Mouse (Mus musculus): ENCODE results near the gene Prl3d2. TPM values are rescaled to one million over a fixed set of nuclear protein-coding genes. Genes with fewer than 3 reads are reported as not detected.
"Not testable (repeated sequence)": the region's sequence is repeated elsewhere in the genome, so short reads cannot be mapped to it uniquely, and the experiment has no call there.

The Prl3d2 gene
- not detected for total RNA-seq (2022)

DNA sequence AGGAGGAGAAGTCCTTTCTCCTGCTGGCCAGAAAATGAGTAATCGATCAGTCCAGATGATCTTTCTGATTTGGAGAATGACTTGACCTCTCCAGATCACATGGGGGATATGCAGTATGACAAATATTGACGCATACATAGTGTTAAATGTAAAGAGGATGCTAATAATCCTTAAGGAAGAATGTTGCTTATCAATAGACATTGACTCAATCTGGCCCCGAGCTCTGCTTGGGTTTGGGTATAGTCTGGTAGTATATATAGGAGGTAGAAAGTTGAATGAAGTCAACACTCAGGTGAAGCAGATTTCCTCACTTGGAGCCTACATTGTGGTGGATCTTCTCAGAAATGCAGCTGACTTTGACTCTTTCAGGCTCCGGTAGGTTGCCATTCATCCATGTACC is at the start of gene Prl3d2:
TSS of gene Prl3d2 (plus strand) at position 301 of the 400 bp plus-strand sequence.
- DNase-seq (ENCODE audit: low spot score in 2 of 2), result not testable (repeated sequence)

DNA sequence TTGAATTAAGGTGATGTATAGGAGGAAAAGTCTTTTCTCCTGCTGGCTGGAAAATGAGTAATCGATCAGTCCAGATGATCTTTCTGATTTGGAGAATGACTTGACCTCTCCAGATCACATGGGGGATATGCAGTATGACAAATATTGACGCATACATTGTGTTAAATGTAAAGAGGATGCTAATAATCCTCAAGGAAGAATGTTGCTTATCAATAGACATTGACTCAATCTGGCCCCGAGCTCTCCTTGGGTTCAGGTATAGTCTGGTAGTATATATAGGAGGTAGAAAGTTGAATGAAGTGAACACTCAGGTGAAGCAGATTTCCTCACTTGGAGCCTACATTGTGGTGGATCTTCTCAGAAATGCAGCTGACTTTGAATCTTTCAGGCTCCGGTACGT is 27.6 kb upstream of the Prl3d2 start, which contains the start of gene Prl3d1:
TSS of gene Prl3d1 (plus strand) at position 301 of the 400 bp plus-strand sequence.
- DNase-seq (ENCODE audit: low spot score in 2 of 2), result not testable (repeated sequence)

DNA sequence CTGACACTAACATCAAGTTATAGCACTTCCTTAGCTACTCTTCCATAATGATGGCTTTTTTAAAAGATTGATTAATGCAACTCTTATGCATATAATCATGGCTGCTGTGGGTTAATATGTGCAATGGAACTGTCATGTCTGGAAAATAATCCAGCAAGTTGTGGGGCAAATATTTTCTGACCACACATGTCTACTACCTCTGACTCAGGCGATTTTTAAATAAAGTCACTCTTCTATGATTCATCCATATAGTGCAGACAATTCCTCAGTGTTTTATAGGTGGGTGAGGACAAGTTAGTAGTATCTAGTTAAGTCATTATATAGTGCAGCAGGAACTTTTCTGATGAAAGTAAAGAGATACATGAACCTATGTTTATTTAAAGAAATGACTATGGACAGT is 26.8 kb downstream of the Prl3d2 start:
- DNase-seq (ENCODE audit: low spot score in 2 of 2), result no peak

DNA sequence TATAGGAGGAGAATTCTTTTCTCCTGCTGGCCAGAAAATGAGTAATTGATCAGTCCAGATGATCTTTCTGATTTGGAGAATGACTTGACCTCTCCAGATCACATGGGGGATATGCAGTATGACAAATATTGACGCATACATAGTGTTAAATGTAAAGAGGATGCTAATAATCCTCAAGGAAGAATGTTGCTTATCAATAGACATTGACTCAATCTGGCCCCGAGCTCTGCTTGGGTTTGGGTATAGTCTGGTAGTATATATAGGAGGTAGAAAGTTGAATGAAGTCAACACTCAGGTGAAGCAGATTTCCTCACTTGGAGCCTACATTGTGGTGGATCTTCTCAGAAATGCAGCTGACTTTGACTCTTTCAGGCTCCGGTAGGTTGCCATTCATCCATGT is 35.0 kb downstream of the Prl3d2 start, which contains the start of gene Prl3d3:
TSS of gene Prl3d3 (plus strand) at position 301 of the 400 bp plus-strand sequence.
- not testable (repeated sequence) for DNase-seq (ENCODE audit: low spot score in 2 of 2)

Other genes starting within 250 kb of the Prl3d2 start
- gene Prl, start 64.1 kb upstream of the Prl3d2 start, total RNA-seq (2022), result 1 to 10 TPM in 1 of 4 experiments, under 1 TPM in 1, not detected in 2; 0.58 to 2.5 TPM
- not detected for gene Prl3d1, start 27.5 kb upstream of the Prl3d2 start, total RNA-seq (2022)
- not detected for gene Prl3d3, start 35.1 kb downstream of the Prl3d2 start, total RNA-seq (2022)
- gene Prl3c1, start 75.0 kb downstream of the Prl3d2 start, total RNA-seq (2022), result not detected
- not detected for gene Prl3b1, start 120.1 kb downstream of the Prl3d2 start, total RNA-seq (2022)
- not detected for gene Prl3a1, start 137.7 kb downstream of the Prl3d2 start, total RNA-seq (2022)
- gene Prl6a1, start 190.9 kb downstream of the Prl3d2 start, total RNA-seq (2022), result not detected
- not detected for gene Prl8a2, start 224.0 kb downstream of the Prl3d2 start, total RNA-seq (2022)